Mouse (Mus musculus) thymus, postnatal 0 days (tissue): ENCODE measurements around the gene AV320801. TPM values are rescaled to one million over a fixed set of nuclear protein-coding genes. Genes with fewer than 3 reads are reported as not detected.
"Not testable (repeated sequence)": the region's sequence is repeated elsewhere in the genome, so short reads cannot be mapped to it uniquely, and the experiment has no call there.

ENCODE experiments used
- DNase-seq: peaks from one replicate; pipeline ENCODE4 v3.0.0-alpha.2; 2015; ENCODE audit warnings: low spot score
- polyA plus RNA-seq: library from polyadenylated mRNA; unstranded; fragments of >200 nt; fragmentation: Nextera tagmentation; extraction: Ambion mirVana; gene quantifications from 2 replicates; pipeline ENCODE4 v1.2.1, GENCODE M21; 2015

Gene AV320801
- polyA plus RNA-seq: not detected in 2 replicates

GRCm38 (mm10) chrX:135494288-135494687 is at the start of gene AV320801:
Gene AV320801, plus strand, starts transcription at chrX:135494588.
- not testable (repeated sequence) for DNase-seq

GRCm38 (mm10) chrX:135464160-135464559 is 30.2 kb upstream of the AV320801 start:
- DNase-seq: not testable (repeated sequence)

- DNase-seq: not testable (repeated sequence)
Measured at GRCm38 (mm10) chrX:135481902-135482301, 12.5 kb upstream of the AV320801 start.

- DNase-seq: not testable (repeated sequence)
Measured at GRCm38 (mm10) chrX:135483183-135483582, 11.2 kb upstream of the AV320801 start.

Other genes with a start within 250 kb of the AV320801 start
- not detected in 2 replicates for gene Pramel3, start 192.3 kb upstream of the AV320801 start, polyA plus RNA-seq
- 0.09 TPM in 1 of 2 replicates, not detected in the other for gene Gm5128, start 121.3 kb upstream of the AV320801 start, polyA plus RNA-seq
- gene Gm7903, start 60.8 kb upstream of the AV320801 start, polyA plus RNA-seq: not detected in 2 replicates
- gene Nxf7, start 104.2 kb downstream of the AV320801 start, polyA plus RNA-seq: 0.05 and 0.34 TPM in 2 replicates
- not detected in 2 replicates for gene Prame, start 133.1 kb downstream of the AV320801 start, polyA plus RNA-seq
- 0.06 TPM in 1 of 2 replicates, not detected in the other for gene Tcp11x2, start 199.2 kb downstream of the AV320801 start, polyA plus RNA-seq
- gene Tmsb15a, start 230.7 kb downstream of the AV320801 start, polyA plus RNA-seq: 0.82 and 1.3 TPM in 2 replicates
- 9.5 and 12.2 TPM in 2 replicates for gene Armcx5, start 248.1 kb downstream of the AV320801 start, polyA plus RNA-seq
- 18.9 and 20.8 TPM in 2 replicates for gene Gprasp1, start 248.1 kb downstream of the AV320801 start, polyA plus RNA-seq